Mouse (Mus musculus): ENCODE measurements at regions not wholly inside any gene's neighbourhood (a gene's known extent, or its start where the extent isn't known, plus 50 kb on each side); places are given as distances from the start of the nearest gene placed in this dataset.

DNA sequence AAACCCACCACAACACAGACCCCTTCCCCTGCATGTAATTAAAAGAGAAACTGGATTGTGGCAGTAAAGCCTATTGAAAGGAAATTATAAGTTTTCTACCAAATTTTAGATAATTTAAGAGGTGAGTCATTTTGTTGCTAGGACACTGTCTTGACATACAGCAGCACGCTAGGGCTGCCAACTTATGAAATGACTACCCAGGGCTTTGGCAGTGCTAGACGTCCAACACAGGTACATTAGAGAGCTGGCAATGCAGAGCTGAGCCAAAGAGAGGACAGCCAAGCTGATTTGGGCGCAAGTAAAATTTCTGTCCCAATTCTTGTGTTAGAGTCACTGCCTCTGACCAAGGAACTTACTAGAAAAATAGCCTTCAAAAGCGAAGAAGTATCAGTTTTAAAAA, 712.4 kb downstream of the Mecom start:
- TF ChIP-seq CTCF (IDR thresholded peaks at IDR 0.05; ENCODE audit: low read depth) (no peak), EP300 (IDR thresholded peaks at IDR 0.05; ENCODE audit: low read depth) (no peak)
